Comparison of ENCODE assay signal across 17 mouse cellular contexts in the genomic region with DNA sequence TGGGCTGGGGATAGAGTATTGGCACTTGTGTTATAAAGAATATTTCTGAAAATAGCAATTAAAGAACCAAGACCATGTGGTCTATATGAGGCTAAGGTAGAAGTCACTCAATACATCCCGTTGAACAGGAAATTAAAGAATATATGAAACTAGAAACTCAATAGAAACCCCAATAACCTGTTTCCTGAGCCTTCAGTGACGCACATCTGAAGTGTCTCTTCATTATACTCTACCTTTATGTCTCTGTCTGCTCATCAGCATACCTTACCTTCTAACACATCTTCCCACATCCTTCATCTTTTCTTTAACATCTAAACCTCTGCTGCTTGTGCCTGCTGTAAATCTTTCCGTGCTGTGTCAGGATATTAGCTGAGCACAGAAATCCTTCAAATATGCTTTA.
DNase-seq lines count a peak whose midpoint lies in the region; ATAC-seq lines count a peak whose summit lies in the region.
"Had no signal": no experiment of that assay in that cellular context is flagged by ENCODE, and none has a peak within 500 bp of the region (broad histone marks: within the 10 kb centered on the region; RNA-seq: fewer than 3 reads in every experiment).

No protein-coding gene starts in this region.

- H3K27me3 ChIP-seq in hindbrain, embryonic 14.5 days (ENCODE audit: control insufficient read depth, insufficient read depth, low read length) = no peaks in the 10 kb centered on the region
- H3K27me3 ChIP-seq in heart, embryonic 12.5 days (replicated peaks) = no peaks in the 10 kb centered on the region
- H3K27me3 ChIP-seq: CH12.LX, Patski had no signal

- peak; percentile 3 for DNase-seq in heart, adult 11 months
- no peak for DNase-seq in heart, adult 9 months (ENCODE audit: low spot score in 2 of 2)
- no peak for DNase-seq in urinary bladder, postnatal 25 days (ENCODE audit: low spot score)
- DNase-seq in hindbrain, embryonic 14.5 days (ENCODE audit: low spot score) = no peak
- DNase-seq: adrenal gland, postnatal 25 days; B cell, adult 2 months; cerebellum, adult 11 months; cerebellum, adult 11-12 months; cerebellum, adult 18-20 months; cerebellum, adult 2 months had no signal

- H3K9me3 ChIP-seq in hindbrain, embryonic 14.5 days (ENCODE audit: control insufficient read depth, low read length) = no peaks in the 10 kb centered on the region
- no peaks in the 10 kb centered on the region for H3K9me3 ChIP-seq in heart, embryonic 12.5 days (replicated peaks)
- H3K9me3 ChIP-seq: G1E had no signal

- no peak overlapping the region for H3K9ac ChIP-seq in hindbrain, embryonic 14.5 days
- no peak overlapping the region for H3K9ac ChIP-seq in heart, embryonic 12.5 days

- H3K4me2 ChIP-seq in hindbrain, embryonic 14.5 days (replicated peaks) = no peak overlapping the region
- no peak overlapping the region for H3K4me2 ChIP-seq in heart, embryonic 12.5 days

- no peaks in the 10 kb centered on the region for H3K36me3 ChIP-seq in hindbrain, embryonic 14.5 days (replicated peaks; ENCODE audit: control insufficient read depth, insufficient read depth)
- no peaks in the 10 kb centered on the region for H3K36me3 ChIP-seq in heart, embryonic 12.5 days
- H3K36me3 ChIP-seq: G1E had no signal

- no peaks in the 10 kb centered on the region for H3K4me1 ChIP-seq in hindbrain, embryonic 14.5 days (replicated peaks; ENCODE audit: control insufficient read depth, insufficient read depth, low read length)
- 0 out of 2 replicates have a peak, but pooled peaks cover 3% of the 10 kb centered on the region for H3K4me1 ChIP-seq in heart, embryonic 12.5 days (replicated peaks)

- no peak overlapping the region for H3K4me3 ChIP-seq in hindbrain, embryonic 14.5 days (replicated peaks; ENCODE audit: low read length)
- no peak overlapping the region for H3K4me3 ChIP-seq in heart, embryonic 12.5 days

- H3K27ac ChIP-seq in hindbrain, embryonic 14.5 days = no peak overlapping the region
- no peak overlapping the region for H3K27ac ChIP-seq in heart, embryonic 12.5 days (ENCODE audit: poor library complexity, severe bottlenecking)

- ATAC-seq in CD4-positive, CD25-positive, alpha-beta regulatory T cell, adult 4 months = peak; percentile 54
- peak; percentile 43 for ATAC-seq in activated CD4-positive, CD25-positive, alpha-beta regulatory T cell, adult 4 months
- peak; percentile 75 for ATAC-seq in inflammation-experienced regulatory T-cells, adult 6 months
- no peak for ATAC-seq in hindbrain, embryonic 14.5 days (ENCODE audit: low FRiP score)
- no peak for ATAC-seq in heart, embryonic 12.5 days (ENCODE audit: insufficient number of reproducible peaks, low FRiP score)
- ATAC-seq: Patski had no signal

- 92% methylated on average over 3 of the region's 3 CpGs for WGBS in hindbrain, embryonic 14.5 days
- 84% methylated on average over 3 of the region's 3 CpGs for WGBS in heart, embryonic 12.5 days

Comparison
In these comparisons a context has a peak if more than half of its experiments do, and no peak if none do; other contexts are left out.
1. ATAC-seq: peak in CD4-positive, CD25-positive, alpha-beta regulatory T cell, adult 4 months (single experiment), activated CD4-positive, CD25-positive, alpha-beta regulatory T cell, adult 4 months (single experiment) and inflammation-experienced regulatory T-cells, adult 6 months (single experiment); none in hindbrain, embryonic 14.5 days (single experiment) and heart, embryonic 12.5 days (single experiment).